Mouse (Mus musculus): ENCODE measurements around the gene Tmem192.

Gene Tmem192

GRCm38 (mm10) chr8:64946820-64947697, at the start of gene Tmem192:
Gene Tmem192, plus strand, starts transcription at chr8:64947185.
- DNase-seq (ENCODE audit: low spot score), result peak; percentile 90

- peak; percentile 35 for DNase-seq (ENCODE audit: low spot score)
Observed at GRCm38 (mm10) chr8:64898710-64899109, 48.3 kb upstream of the Tmem192 start.

DNA sequence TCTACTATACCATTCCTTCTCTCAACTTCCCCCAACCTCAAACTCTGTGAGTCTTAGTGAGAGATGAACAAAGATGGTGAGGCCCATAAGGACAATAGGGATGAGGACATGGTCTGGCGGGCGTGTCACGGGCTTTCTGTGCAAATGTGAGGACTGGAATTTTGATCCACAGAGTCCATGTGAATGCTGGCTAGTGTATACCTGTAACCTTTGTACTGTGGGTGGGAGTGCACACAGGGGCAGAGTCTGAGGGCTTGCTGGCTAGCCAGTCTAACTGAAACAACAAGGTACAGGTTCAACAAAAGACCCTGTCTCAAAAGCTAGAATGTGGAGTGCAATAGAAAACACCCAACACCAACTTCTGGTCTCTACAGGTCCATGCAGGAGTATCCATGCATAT, 46.3 kb upstream of the Tmem192 start:
- no peak for DNase-seq (ENCODE audit: low spot score)

GRCm38 (mm10) chr8:64901527-64902156, 45.3 kb upstream of the Tmem192 start:
- no peak for DNase-seq (ENCODE audit: low spot score)

DNA sequence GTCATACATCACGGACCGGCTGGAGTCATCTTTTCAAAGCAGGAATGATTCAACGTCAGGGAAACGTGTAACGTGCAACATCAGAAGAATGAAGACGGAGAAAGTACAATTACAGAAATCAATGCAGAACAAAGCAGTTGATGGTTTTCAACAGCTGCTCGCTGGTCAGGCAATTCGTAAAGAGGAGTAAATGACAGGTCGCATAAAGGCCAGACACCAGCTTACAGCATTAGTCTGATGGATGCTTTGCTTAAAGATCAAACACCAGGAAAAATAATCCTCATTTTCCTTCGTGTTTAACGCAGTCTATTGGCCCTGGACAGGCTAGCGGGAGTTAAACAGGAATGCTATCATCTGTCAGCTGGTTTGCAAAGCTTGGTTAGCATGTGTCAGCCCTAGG, 44.8 kb upstream of the Tmem192 start:
- DNase-seq (ENCODE audit: low spot score), result no peak

DNA sequence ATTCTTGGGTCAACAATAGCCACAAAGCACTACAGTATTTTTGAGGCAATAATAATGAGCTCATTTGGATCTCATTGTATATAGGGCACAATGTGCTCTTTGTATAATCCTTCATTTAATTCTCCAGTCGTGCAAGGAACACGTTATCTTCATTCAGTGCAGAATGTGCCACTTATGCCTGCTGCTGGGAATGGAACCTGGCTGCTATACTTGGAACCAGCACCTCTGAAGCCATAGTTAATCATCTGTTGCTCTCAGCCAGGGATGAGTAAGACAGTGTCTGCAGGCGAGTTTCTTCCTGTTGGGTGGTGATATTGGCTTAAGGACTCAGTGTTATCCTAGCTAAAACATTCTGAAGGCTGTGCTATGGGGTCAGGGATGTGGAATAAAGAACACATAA, 43.2 kb upstream of the Tmem192 start:
- no peak for DNase-seq (ENCODE audit: low spot score)

DNA sequence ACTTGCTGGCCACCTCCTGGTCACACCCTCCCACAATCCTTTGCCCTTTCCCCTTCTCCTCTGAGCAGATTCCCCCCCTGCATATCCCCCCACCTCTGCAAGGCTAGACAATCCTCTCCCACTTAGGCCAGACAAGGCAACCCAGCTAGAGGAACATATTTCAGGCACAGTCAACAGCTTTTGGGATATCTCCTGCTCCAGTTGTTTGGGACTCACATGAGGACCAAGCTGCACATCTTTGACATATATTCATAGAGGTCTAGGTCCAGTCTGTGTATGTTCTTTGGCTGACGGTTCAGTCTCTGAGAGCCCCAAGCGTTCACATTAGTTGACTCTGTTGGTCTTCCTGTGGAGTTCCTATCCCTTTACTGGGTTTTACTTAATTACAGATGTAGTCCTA, 37.0 kb upstream of the Tmem192 start:
- no peak for DNase-seq (ENCODE audit: low spot score)

DNA sequence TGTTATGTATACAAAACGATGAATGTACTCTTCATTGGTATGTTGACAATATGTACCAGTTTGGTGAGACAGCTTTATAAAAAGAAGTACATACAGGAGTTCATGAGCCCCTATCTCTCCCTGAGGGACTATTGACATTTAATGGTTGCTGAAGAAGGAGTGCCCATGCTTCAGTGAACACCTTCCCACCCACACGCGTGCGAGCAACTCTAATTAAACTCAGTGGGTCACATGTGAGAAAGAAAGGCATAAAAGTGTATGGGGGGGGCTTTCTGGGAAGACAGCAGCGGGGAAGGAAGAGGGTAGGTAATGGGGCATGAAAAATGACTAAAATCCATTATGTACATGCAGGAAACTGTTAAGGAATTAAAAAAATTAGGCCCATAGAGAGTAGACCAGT, 30.2 kb upstream of the Tmem192 start:
- no peak for DNase-seq (ENCODE audit: low spot score)

DNA sequence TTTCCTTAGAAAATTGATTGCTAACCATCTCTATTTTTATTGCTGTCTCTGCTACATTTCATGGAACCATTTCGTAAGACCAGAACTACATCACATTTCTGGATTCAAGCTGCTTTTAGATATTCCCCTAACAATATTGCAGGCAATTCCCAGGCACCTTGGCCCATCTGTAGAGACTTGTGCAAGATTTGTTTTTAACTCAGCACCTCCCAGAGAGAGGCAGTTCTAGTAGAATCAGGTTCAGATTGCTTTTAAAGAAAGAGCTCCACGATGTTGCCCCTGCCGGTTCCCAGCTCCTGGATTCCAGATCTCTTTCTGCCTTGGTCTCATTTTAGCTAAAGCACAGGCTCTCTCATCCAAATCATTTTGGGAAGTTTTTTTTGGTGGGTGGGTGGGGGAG, 23.7 kb upstream of the Tmem192 start:
- no peak for DNase-seq (ENCODE audit: low spot score)

DNA sequence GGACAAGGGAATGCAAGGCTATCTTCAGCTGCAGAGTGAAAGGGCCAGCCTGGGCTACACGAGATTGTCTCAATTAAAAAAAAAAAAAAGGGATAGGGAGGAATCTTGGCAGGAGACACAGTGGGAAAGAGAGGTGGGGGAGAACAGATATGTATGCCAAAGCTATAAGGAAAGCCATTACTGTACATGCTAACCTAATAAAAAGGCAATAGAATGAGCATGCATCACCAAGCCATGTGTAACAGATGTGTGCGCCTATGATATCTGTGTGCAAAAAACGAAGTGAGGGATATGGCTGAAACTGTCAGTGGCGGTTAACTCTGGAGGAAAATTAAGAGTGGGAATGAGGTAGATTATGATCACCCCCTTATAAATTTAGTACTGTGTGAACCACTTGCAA, 21.2 kb upstream of the Tmem192 start:
- DNase-seq (ENCODE audit: low spot score), result no peak

- DNase-seq (ENCODE audit: low spot score), result no peak
Observed at GRCm38 (mm10) chr8:64926355-64926754, 20.6 kb upstream of the Tmem192 start.

DNA sequence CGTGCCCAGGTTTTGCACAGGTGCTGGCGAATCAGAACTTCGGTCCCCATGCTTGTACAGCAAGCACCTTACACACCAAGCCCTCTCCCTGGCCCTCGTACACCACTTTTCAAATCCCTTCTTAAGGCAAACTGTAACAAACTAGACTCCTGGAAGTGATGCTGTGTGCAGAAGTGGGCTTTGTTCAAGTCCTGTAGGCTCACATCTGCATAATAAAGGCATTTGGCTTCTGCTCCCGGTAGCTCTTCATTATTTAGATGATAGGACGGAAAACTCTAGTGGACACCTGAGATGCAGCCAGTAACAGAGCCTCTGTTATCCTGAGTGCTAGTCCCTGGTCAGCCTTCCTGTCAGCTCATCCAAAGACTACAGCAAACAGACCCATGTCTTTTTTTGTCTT, 18.0 kb upstream of the Tmem192 start:
- no peak for DNase-seq (ENCODE audit: low spot score)

DNA sequence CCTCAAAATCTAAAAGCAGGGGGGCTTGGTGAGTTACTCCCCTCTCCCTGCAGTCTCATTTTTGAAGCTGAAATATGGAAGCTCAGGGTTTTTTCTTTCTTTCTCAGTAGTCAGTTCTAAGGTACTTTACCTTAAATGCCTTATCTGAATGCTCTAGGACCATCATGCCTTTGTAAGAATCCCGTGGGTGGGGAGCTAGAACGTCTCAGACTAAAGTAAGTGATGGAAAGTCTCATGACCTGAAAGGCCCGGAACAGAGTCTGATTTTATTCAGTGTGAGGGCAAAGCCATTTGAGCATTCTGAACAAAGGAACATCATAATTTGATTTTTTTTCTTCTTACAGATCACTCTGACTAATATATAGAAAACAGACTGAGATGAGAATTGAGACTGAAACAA, 12.0 kb upstream of the Tmem192 start:
- DNase-seq (ENCODE audit: low spot score), result no peak

GRCm38 (mm10) chr8:64941019-64941418, 6.0 kb upstream of the Tmem192 start:
- no peak for DNase-seq (ENCODE audit: low spot score)

DNA sequence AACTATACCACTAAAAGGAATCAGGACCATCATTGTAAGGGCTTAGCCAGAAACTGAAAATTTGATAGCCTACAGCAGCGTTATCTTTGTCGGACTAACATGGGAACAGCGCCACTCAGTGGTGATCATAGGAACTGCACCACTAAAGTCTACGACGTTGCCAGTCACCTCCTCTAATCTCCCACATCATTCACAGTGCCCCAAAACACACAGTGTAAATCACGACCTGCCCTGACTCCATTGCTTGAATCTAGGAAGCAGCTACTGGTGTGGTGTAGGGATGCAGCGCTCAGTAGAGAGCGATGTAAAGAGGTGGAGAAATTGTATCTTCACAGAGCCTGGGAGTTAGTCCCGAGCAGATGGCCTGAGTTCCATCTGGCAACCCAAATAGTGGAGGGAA, 5.5 kb upstream of the Tmem192 start:
- peak; percentile 90 for DNase-seq (ENCODE audit: low spot score)

- no peak for DNase-seq (ENCODE audit: low spot score)
Observed at GRCm38 (mm10) chr8:64942946-64943345, 4.0 kb upstream of the Tmem192 start.

DNA sequence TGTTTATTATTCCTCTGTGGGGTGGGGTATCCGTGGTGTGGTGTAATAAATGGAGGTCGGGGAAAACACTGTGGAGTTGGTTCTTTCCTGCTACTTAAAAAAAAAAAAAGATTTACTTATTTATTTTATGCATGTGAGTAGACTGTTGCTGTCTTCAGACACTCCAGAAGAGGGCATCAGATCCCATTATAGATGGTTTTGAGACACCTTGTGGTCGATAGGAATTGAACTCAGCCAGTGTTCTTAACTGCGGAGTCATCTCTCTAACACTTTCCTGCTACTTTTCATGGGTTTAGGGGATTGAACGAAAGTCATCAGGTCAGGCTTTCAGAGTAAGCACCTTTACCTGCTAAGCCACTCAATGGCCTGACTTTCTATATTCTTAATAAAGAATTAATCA, 2.2 kb upstream of the Tmem192 start:
- peak; percentile 29 for DNase-seq (ENCODE audit: low spot score)

DNA sequence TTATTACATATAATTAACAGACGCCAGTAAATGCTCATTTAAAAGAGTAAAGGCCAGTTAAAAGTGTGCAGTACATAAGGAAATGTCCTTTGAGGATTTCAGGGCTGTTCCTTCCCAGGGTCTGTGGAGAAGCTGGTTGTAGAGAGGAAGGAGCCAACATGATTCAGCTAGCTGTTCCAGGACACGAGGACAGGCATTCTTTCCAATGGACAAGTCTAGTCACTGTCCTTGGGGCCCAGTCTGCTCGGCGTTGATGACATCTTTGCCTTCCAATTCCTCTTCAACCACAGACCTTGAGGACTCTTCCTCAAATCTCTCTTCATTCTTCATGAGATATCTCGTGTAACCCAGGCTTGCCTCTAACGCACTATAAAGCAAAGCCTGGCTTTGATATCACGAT, 1.4 kb upstream of the Tmem192 start:
- no peak for DNase-seq (ENCODE audit: low spot score)

DNA sequence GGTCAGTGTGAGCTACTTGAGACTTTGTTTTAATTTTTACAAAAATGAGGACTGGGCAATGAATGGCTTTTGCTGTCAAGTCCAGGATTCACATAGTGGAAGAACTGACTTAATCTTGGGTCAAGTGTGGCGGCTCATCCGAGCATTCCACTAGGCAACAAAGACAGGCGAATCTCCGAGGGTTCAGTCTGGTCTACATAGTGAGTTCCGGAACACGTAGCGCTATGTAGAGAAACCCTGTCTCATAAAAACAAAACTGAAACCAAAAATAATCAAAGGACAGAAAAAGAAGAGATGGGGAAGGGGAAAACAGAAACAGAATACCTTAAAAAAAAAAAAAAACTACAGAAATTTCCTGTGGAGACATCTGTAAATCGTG, 555 bp upstream of the Tmem192 start:
- DNase-seq (ENCODE audit: low spot score), result no peak

GRCm38 (mm10) chr8:64947698-64948034, 681 bp downstream of the Tmem192 start:
- no peak for DNase-seq (ENCODE audit: low spot score)

GRCm38 (mm10) chr8:64948371-64948770, 1.4 kb downstream of the Tmem192 start:
- DNase-seq (ENCODE audit: low spot score), result no peak

GRCm38 (mm10) chr8:64952101-64952500, 5.1 kb downstream of the Tmem192 start:
- no peak for DNase-seq (ENCODE audit: low spot score)

DNA sequence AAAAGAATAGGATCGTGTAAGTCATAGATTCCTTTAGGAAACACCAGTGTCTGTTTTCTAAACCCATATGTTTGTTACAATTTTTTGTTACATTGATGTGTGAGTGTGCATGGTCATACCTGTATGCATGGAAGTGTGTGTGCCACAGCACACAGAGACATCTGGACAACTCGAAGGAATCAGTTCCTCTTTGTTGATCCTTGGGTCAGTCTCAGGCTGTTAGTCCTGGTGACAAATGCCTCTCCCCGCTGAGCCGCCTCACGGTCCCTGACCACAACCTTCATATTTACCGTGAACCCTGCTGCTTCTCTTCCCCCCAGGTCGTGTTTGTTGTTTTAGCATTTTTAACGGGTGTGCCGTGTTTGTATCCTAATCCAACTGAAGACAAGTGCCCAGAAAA, 12.0 kb downstream of the Tmem192 start:
- no peak for DNase-seq (ENCODE audit: low spot score)

DNA sequence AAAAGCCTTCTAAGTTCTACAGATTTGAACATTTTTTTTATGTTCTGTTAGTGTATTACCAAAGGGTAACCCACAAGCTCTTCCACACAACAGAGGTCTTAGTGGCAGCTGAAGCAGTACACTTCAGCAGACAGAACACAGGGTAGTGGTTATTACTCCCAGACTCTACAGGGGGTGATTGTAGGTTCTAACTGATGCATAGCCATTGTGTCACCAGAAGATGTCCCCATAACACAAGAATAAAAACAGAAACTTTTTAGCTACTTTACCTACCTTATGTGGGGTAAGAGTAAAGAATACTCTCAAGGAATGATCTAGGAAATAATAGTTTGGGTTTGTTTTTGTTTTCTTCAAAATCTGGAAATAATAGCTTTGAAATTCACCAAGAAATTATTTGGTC, 15.9 kb downstream of the Tmem192 start:
- DNase-seq (ENCODE audit: low spot score), result no peak

Measured in embryo, embryonic 10.5 days (tissue).